Mouse (Mus musculus): ENCODE data around the gene Slc35f1.

The Slc35f1 gene

GRCm38 (mm10) chr10:52932159-52932558 lies 241.8 kb downstream of the Slc35f1 start:
- DNase-seq (ENCODE audit: extremely low spot score), result no peak

- DNase-seq (ENCODE audit: extremely low spot score), result no peak
Measured at GRCm38 (mm10) chr10:52934615-52935014, 244.3 kb downstream of the Slc35f1 start.

GRCm38 (mm10) chr10:52940111-52940830 lies 249.9 kb downstream of the Slc35f1 start:
- DNase-seq (ENCODE audit: extremely low spot score), result no peak

GRCm38 (mm10) chr10:52940831-52941216 lies 250.5 kb downstream of the Slc35f1 start:
- no peak for DNase-seq (ENCODE audit: extremely low spot score)

GRCm38 (mm10) chr10:52952581-52952980 lies 262.2 kb downstream of the Slc35f1 start:
- no peak for DNase-seq (ENCODE audit: extremely low spot score)

- no peak for DNase-seq (ENCODE audit: extremely low spot score)
Measured at GRCm38 (mm10) chr10:52956728-52957127, 266.4 kb downstream of the Slc35f1 start.

- DNase-seq (ENCODE audit: extremely low spot score), result no peak
Measured at GRCm38 (mm10) chr10:52979251-52979650, 288.9 kb downstream of the Slc35f1 start.

GRCm38 (mm10) chr10:52982836-52983235 lies 292.5 kb downstream of the Slc35f1 start:
- DNase-seq (ENCODE audit: extremely low spot score), result no peak

- no peak for DNase-seq (ENCODE audit: extremely low spot score)
Measured at GRCm38 (mm10) chr10:52992246-52992645, 301.9 kb downstream of the Slc35f1 start.

GRCm38 (mm10) chr10:52996886-52997285 lies 306.6 kb downstream of the Slc35f1 start:
- no peak for DNase-seq (ENCODE audit: extremely low spot score)

- DNase-seq (ENCODE audit: extremely low spot score), result no peak
Measured at GRCm38 (mm10) chr10:53001136-53001535, 310.8 kb downstream of the Slc35f1 start.

- no peak for DNase-seq (ENCODE audit: extremely low spot score)
Measured at GRCm38 (mm10) chr10:53006229-53007190, 316.2 kb downstream of the Slc35f1 start.

- no peak for DNase-seq (ENCODE audit: extremely low spot score)
Measured at GRCm38 (mm10) chr10:53013878-53014277, 323.5 kb downstream of the Slc35f1 start.

- peak; percentile 9 for DNase-seq (ENCODE audit: extremely low spot score)
Measured at GRCm38 (mm10) chr10:53028454-53028853, 338.1 kb downstream of the Slc35f1 start.

- DNase-seq (ENCODE audit: extremely low spot score), result no peak
Measured at GRCm38 (mm10) chr10:53035202-53035601, 344.9 kb downstream of the Slc35f1 start.

GRCm38 (mm10) chr10:53045931-53046330 lies 355.6 kb downstream of the Slc35f1 start:
- no peak for DNase-seq (ENCODE audit: extremely low spot score)

- DNase-seq (ENCODE audit: extremely low spot score), result no peak
Measured at GRCm38 (mm10) chr10:53052521-53052920, 362.2 kb downstream of the Slc35f1 start.

- DNase-seq (ENCODE audit: extremely low spot score), result no peak
Measured at GRCm38 (mm10) chr10:53060745-53061144, 370.4 kb downstream of the Slc35f1 start.

- DNase-seq (ENCODE audit: extremely low spot score), result no peak
Measured at GRCm38 (mm10) chr10:53062741-53063140, 372.4 kb downstream of the Slc35f1 start.

- no peak for DNase-seq (ENCODE audit: extremely low spot score)
Measured at GRCm38 (mm10) chr10:53087811-53088210, 397.5 kb downstream of the Slc35f1 start.

- no peak for DNase-seq (ENCODE audit: extremely low spot score)
Measured at GRCm38 (mm10) chr10:53091525-53091924, 401.2 kb downstream of the Slc35f1 start.

GRCm38 (mm10) chr10:53096446-53096845 lies 406.1 kb downstream of the Slc35f1 start:
- DNase-seq (ENCODE audit: extremely low spot score), result no peak

GRCm38 (mm10) chr10:53100881-53101280 lies 410.5 kb downstream of the Slc35f1 start:
- no peak for DNase-seq (ENCODE audit: extremely low spot score)

All from embryo, embryonic 9.5 days (tissue).